Mouse (Mus musculus): ENCODE data around the gene Rlbp1.

- TF ChIP-seq CTCF (IDR thresholded peaks at IDR 0.05; ENCODE audit: low read depth, low read length) (no peak), POLR2A (IDR thresholded peaks at IDR 0.05; ENCODE audit: insufficient read depth, low read length) (no peak), EP300 (IDR thresholded peaks at IDR 0.05; ENCODE audit: insufficient read depth, low read depth, low read length) (no peak)
These were observed 33.1 kb upstream of the Rlbp1 start for GRCm38 (mm10) chr7:79419950-79420349.
